Mouse (Mus musculus) brain, embryonic 14.5 days (tissue): ENCODE measurements at regions not wholly inside any gene's neighbourhood (a gene's known extent, or its start where the extent isn't known, plus 50 kb on each side); places are given as distances from the start of the nearest gene placed in this dataset.

Experiments
- CTCF ChIP-seq: fragments of 200-500 bp; IDR thresholded peaks from 2 replicates; pipeline ENCODE4 v1.5.1; 2012; ENCODE audit warnings: inconsistent platforms, mild to moderate bottlenecking, moderate library complexity, borderline replicate concordance; ENCODE audit not compliant: insufficient read depth, insufficient read length; ENCODE audit errors: extremely low read depth
- POLR2A ChIP-seq: fragments of 200-500 bp; IDR thresholded peaks from 2 replicates; pipeline ENCODE4 v1.6.1; 2012; ENCODE audit warnings: mild to moderate bottlenecking, inconsistent platforms, borderline replicate concordance; ENCODE audit not compliant: poor library complexity, insufficient read depth, insufficient read length, severe bottlenecking; ENCODE audit errors: extremely low read depth

- TF ChIP-seq CTCF (no peak), POLR2A (no peak)
Observed at GRCm38 (mm10) chr17:4765723-4766122, 228.4 kb upstream of the Arid1b start.
